In the genomic region with DNA sequence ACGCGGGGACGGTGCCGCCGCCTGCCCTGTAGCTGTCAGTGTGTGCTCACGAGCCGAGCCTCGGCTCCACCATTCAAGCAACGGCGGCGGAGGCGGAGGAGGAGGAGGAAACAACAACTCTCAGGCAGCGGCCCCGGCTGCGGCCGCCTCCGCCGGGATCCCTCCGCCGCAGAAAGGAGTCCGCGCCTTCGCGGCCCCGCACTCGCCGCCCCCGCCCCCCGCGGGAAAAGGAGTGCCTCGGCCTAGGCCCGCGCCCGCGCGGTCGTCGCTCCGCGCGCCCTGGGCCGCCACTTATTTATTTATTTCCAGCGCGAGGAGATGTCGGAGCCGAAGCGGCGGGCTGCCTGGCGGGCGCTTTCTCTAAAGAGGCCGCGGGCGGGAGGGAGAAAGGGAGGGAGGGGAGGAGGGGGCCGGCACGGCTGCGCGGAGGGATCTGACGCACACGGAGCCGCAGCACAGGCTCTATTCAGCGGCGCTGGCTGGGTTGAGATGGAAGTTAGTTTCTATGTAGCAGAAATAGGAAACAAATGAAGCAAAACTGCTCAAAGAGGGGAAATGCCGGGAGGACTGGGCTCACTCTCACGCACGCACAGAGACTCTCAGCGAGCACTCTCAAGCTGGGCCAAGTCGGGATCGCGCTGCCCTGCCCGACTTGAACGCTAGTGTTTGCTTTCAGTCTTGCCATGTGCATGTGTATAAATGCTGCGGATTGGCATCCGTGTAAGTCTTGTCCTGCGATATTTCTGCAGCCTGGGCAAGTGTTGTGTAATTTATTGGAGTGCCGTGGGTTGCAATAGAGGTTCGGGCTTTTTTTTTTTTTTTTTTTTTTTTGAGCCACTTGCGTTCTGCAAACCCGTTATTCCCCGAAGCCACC, we compare ENCODE assay signal across 8 mouse cellular contexts. TPM values are rescaled to one million over a fixed set of nuclear protein-coding genes. Genes with fewer than 3 reads are reported as not detected.
DNase-seq lines count a peak whose midpoint lies in the region; ATAC-seq and TF ChIP-seq lines count a peak whose summit lies in the region.

A gene (minus strand): TSS at position 175 of the 874 bp plus-strand sequence.

- peak; percentile 92 for TF ChIP-seq POLR2A in brain, embryonic 14.5 days (IDR thresholded peaks at IDR 0.05; ENCODE audit: borderline replicate concordance, extremely low read depth, insufficient read depth, insufficient read length, poor library complexity, severe bottlenecking)

- no peaks in the 10 kb centered on the region for H3K9me3 ChIP-seq in erythroblast, embryonic 14.5 days (ENCODE audit: control insufficient read depth, low read length)
- no peaks in the 10 kb centered on the region for H3K9me3 ChIP-seq in heart, embryonic 11.5 days (replicated peaks; ENCODE audit: control insufficient read depth, low read length)
- no peaks in the 10 kb centered on the region for H3K9me3 ChIP-seq in kidney, postnatal 0 days (replicated peaks; ENCODE audit: low read length)
- no peaks in the 10 kb centered on the region for H3K9me3 ChIP-seq in liver, embryonic 12.5 days (replicated peaks)
- no peaks in the 10 kb centered on the region for H3K9me3 ChIP-seq in stomach, embryonic 15.5 days

- H3K79me3 ChIP-seq in C2C12 (ENCODE audit: low read depth), result peaks cover 32% of the 10 kb centered on the region

- H3ac ChIP-seq in C2C12 (ENCODE audit: control insufficient read depth, insufficient read length, low read depth), result peak within 1 kb of the TSS; percentile 84

- DNase-seq in brain, embryonic 14.5 days (ENCODE audit: low read depth), result peak; percentile 98
- peak; percentile 96 for DNase-seq in kidney, postnatal 0 days (ENCODE audit: low spot score)
- peak; percentile 90 to 93 for DNase-seq in natural killer cell, adult 2 months (ENCODE audit: low spot score in 2 of 2)

- H3K4me3 ChIP-seq in C2C12 (ENCODE audit: insufficient read depth, poor library complexity, severe bottlenecking), result peak within 1 kb of the TSS; percentile 63
- peak within 1 kb of the TSS; percentile 98 for H3K4me3 ChIP-seq in erythroblast, embryonic 14.5 days (replicated peaks)
- peak within 1 kb of the TSS; percentile 92 for H3K4me3 ChIP-seq in heart, embryonic 11.5 days (ENCODE audit: low read depth, low read length)
- peak within 1 kb of the TSS; percentile 95 for H3K4me3 ChIP-seq in kidney, postnatal 0 days (replicated peaks; ENCODE audit: low read depth, low read length)
- H3K4me3 ChIP-seq in liver, embryonic 12.5 days, result peak within 1 kb of the TSS; percentile 89
- peak within 1 kb of the TSS; percentile 90 for H3K4me3 ChIP-seq in stomach, embryonic 15.5 days (replicated peaks)

- peaks cover 46% of the 10 kb centered on the region for H3K79me2 ChIP-seq in C2C12 (ENCODE audit: control insufficient read depth, insufficient read depth)

- H3K4me1 ChIP-seq in erythroblast, embryonic 14.5 days (ENCODE audit: control insufficient read depth), result peaks cover 22% of the 10 kb centered on the region
- peaks cover 9% of the 10 kb centered on the region; the same call in 1 of the 2 replicates for H3K4me1 ChIP-seq in heart, embryonic 11.5 days (ENCODE audit: control insufficient read depth, insufficient read depth, low read length)
- H3K4me1 ChIP-seq in kidney, postnatal 0 days (replicated peaks; ENCODE audit: insufficient read depth, low read length), result peaks cover 5% of the 10 kb centered on the region; the same call in 1 of the 2 replicates
- H3K4me1 ChIP-seq in liver, embryonic 12.5 days, result peaks cover 20% of the 10 kb centered on the region
- no peaks in the 10 kb centered on the region for H3K4me1 ChIP-seq in stomach, embryonic 15.5 days

- WGBS in heart, embryonic 11.5 days (ENCODE audit: insufficient replicate concordance), result under 1% methylated on average over 67 of the region's 79 CpGs
- under 1% methylated on average over 69 of the region's 79 CpGs for WGBS in kidney, postnatal 0 days
- WGBS in liver, embryonic 12.5 days (ENCODE audit: insufficient replicate concordance), result under 1% methylated on average over 66 of the region's 79 CpGs
- WGBS in stomach, embryonic 15.5 days, result under 1% methylated on average over 79 of the region's 79 CpGs

- peak within 1 kb of the TSS; percentile 94 for H3K9ac ChIP-seq in heart, embryonic 11.5 days (ENCODE audit: low read depth, low read length)
- H3K9ac ChIP-seq in kidney, postnatal 0 days (ENCODE audit: low read depth, low read length), result peak within 1 kb of the TSS; percentile 88
- peak within 1 kb of the TSS; percentile 96 for H3K9ac ChIP-seq in liver, embryonic 12.5 days
- peak within 1 kb of the TSS; percentile 92 for H3K9ac ChIP-seq in stomach, embryonic 15.5 days

- H3K27ac ChIP-seq in heart, embryonic 11.5 days (ENCODE audit: low read depth, low read length), result peak within 1 kb of the TSS; percentile 99
- H3K27ac ChIP-seq in kidney, postnatal 0 days, result peak within 1 kb of the TSS; percentile 100
- peak within 1 kb of the TSS; percentile 99 for H3K27ac ChIP-seq in liver, embryonic 12.5 days
- peak within 1 kb of the TSS; percentile 99 for H3K27ac ChIP-seq in stomach, embryonic 15.5 days

- peak within 1 kb of the TSS; percentile 76 for H3K4me2 ChIP-seq in heart, embryonic 11.5 days
- H3K4me2 ChIP-seq in kidney, postnatal 0 days (ENCODE audit: low read length), result peak within 1 kb of the TSS; percentile 69
- peak within 1 kb of the TSS; percentile 78 for H3K4me2 ChIP-seq in liver, embryonic 12.5 days
- H3K4me2 ChIP-seq in stomach, embryonic 15.5 days, result peak within 1 kb of the TSS; percentile 61

- peaks cover 9% of the 10 kb centered on the region for H3K36me3 ChIP-seq in C2C12 (ENCODE audit: control insufficient read depth, insufficient read depth)
- peaks cover 9% of the 10 kb centered on the region for H3K36me3 ChIP-seq in erythroblast, embryonic 14.5 days (ENCODE audit: control insufficient read depth)
- H3K36me3 ChIP-seq in heart, embryonic 11.5 days (ENCODE audit: control insufficient read depth, insufficient read depth, low read length), result no peaks in the 10 kb centered on the region
- no peaks in the 10 kb centered on the region for H3K36me3 ChIP-seq in kidney, postnatal 0 days (ENCODE audit: insufficient read depth, low read length)
- H3K36me3 ChIP-seq in liver, embryonic 12.5 days, result peaks cover 4% of the 10 kb centered on the region
- H3K36me3 ChIP-seq in stomach, embryonic 15.5 days, result no peaks in the 10 kb centered on the region

- H3K27me3 ChIP-seq in C2C12 (ENCODE audit: control insufficient read depth, insufficient read depth, insufficient read length), result no peaks in the 10 kb centered on the region
- no peaks in the 10 kb centered on the region for H3K27me3 ChIP-seq in erythroblast, embryonic 14.5 days (ENCODE audit: control insufficient read depth)
- no peaks in the 10 kb centered on the region for H3K27me3 ChIP-seq in heart, embryonic 11.5 days (ENCODE audit: control insufficient read depth, insufficient read depth, low read length)
- H3K27me3 ChIP-seq in kidney, postnatal 0 days (ENCODE audit: insufficient read depth, low read length), result no peaks in the 10 kb centered on the region
- no peaks in the 10 kb centered on the region for H3K27me3 ChIP-seq in liver, embryonic 12.5 days (replicated peaks)
- H3K27me3 ChIP-seq in stomach, embryonic 15.5 days (replicated peaks), result no peaks in the 10 kb centered on the region

- TF ChIP-seq CTCF in C2C12 (IDR thresholded peaks at IDR 0.05; ENCODE audit: control insufficient read depth, insufficient read depth, insufficient read length), result no peak
- TF ChIP-seq CTCF in brain, embryonic 14.5 days (IDR thresholded peaks at IDR 0.05; ENCODE audit: borderline replicate concordance, extremely low read depth, insufficient read depth, insufficient read length), result no peak
- no peak; the same call in 1 of the 2 replicates for TF ChIP-seq CTCF in kidney, postnatal 0 days (IDR thresholded peaks at IDR 0.05; ENCODE audit: low read depth)

- peak; percentile 85 for ATAC-seq in heart, embryonic 11.5 days (replicated peaks; ENCODE audit: insufficient number of reproducible peaks, low FRiP score, low TSS enrichment)
- peak; percentile 85 for ATAC-seq in kidney, postnatal 0 days (replicated peaks; ENCODE audit: low FRiP score, low read depth)
- ATAC-seq in liver, embryonic 12.5 days, result peak; percentile 84
- peak; percentile 85 for ATAC-seq in stomach, embryonic 15.5 days (ENCODE audit: insufficient read depth, low FRiP score, low read depth)

TF ChIP-seq in C2C12, 6 proteins besides CTCF, POLR2A, EP300 and RAD21:
- TF ChIP-seq MYOG (IDR thresholded peaks at IDR 0.05; ENCODE audit: control insufficient read depth, extremely low read depth, insufficient read length) (no peak), MYOD1 (IDR thresholded peaks at IDR 0.05; ENCODE audit: control insufficient read depth, insufficient read length, low read depth) (no peak), USF1 (IDR thresholded peaks at IDR 0.05; ENCODE audit: low read depth) (no peak), MAX (IDR thresholded peaks at IDR 0.05) (peak; percentile 16), CEBPB (IDR thresholded peaks at IDR 0.05; ENCODE audit: low read depth) (peak; percentile 65), FOSL1 (IDR thresholded peaks at IDR 0.05; ENCODE audit: insufficient read depth, low read length, poor library complexity, severe bottlenecking) (no peak)

RNA-seq across cellular contexts. Expression of the gene that starts here (rescaled TPM):
- polyA plus RNA-seq in C2C12 (2012; fragmentation: generic; extraction: Trizol), result 3.6 TPM
- 27.7 and 36.6 TPM in 2 replicates for polyA plus RNA-seq in brain, embryonic 14.5 days (2012; rRNA removed)
- 0.29 and 0.39 TPM in 2 replicates for polyA plus RNA-seq in erythroblast, embryonic 14.5 days (2012)
- polyA plus RNA-seq in heart, embryonic 11.5 days (2014; fragmentation: Nextera tagmentation; extraction: Ambion mirVana), result 58.6 and 61.9 TPM in 2 replicates
- polyA plus RNA-seq in kidney, postnatal 0 days (2015; fragmentation: Nextera tagmentation; extraction: Ambion mirVana), result 49.6 and 54.4 TPM in 2 replicates
- polyA plus RNA-seq in liver, embryonic 12.5 days (2016; fragmentation: Nextera tagmentation; extraction: Ambion mirVana), result 34.7 and 34.9 TPM in 2 replicates
- polyA plus RNA-seq in stomach, embryonic 15.5 days (2015; fragmentation: Nextera tagmentation; extraction: Ambion mirVana), result 63.6 and 66.0 TPM in 2 replicates

Comparison
In these comparisons a context has a peak if more than half of its experiments do, and no peak if none do; other contexts are left out.
1. Peak in every context shown above with its lines: DNase-seq, ATAC-seq, H3K4me3 ChIP-seq and H3K27ac ChIP-seq.